Mouse (Mus musculus): ENCODE measurements around the gene Cd63.

Gene Cd63

GRCm38 (mm10) chr10:128900698-128901097, at the start of gene Cd63:
TSS of gene Cd63 (plus strand) at chr10:128900989.
- in situ Hi-C loops (cut with MseI, MboI), result no loop called here

- in situ Hi-C loops (cut with MseI, MboI), result no loop called here
Observed at GRCm38 (mm10) chr10:128861176-128861575, 39.6 kb upstream of the Cd63 start.

- in situ Hi-C loops (cut with MseI, MboI), result no loop called here
Observed at GRCm38 (mm10) chr10:128866042-128866441, 34.7 kb upstream of the Cd63 start.

GRCm38 (mm10) chr10:128866518-128866917, 34.3 kb upstream of the Cd63 start:
- in situ Hi-C loops (cut with MseI, MboI), result no loop called here

DNA sequence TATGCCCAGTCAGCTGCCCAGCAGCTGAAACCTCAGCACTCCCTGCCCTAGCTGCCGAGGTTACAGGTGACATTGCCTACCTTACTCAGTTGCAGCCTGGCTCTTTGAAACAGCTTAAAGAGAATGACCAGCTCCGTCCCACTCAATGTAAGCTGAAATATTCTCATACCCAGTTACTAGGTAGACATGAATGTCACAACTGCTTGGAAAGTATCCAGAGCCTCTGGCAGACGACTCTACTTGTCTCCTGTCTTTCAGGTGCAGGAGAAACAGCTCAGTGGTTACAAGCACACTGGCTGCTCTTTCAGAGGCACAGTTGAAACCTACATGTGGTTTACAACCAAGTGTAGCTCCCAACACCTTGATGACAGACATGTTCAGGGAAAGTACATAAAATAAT, 30.4 kb upstream of the Cd63 start:
- in situ Hi-C loops (cut with MseI, MboI), result no loop called here

- in situ Hi-C loops (cut with MseI, MboI), result no loop called here
Observed at GRCm38 (mm10) chr10:128878291-128878690, 22.5 kb upstream of the Cd63 start.

DNA sequence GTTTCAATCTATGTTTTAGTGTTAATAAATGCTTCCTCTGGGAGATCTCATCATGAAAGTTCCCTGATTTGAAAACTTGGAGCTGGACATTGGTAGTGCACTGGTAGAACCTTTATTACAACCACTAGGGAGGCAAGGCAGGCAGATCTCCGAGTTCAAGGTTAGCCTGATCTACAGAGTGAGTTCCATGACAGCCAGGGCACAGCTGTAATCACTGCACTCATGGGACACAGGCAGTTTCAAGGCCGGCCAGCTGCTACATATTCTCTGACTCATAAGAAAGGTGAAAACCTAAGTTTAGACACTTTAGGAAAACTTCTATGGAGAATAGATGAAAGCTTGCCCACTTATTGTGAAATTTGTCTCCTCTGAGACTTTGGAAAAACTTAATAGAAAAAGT, 22.0 kb upstream of the Cd63 start:
- in situ Hi-C loops (cut with MseI, MboI), result no loop called here

DNA sequence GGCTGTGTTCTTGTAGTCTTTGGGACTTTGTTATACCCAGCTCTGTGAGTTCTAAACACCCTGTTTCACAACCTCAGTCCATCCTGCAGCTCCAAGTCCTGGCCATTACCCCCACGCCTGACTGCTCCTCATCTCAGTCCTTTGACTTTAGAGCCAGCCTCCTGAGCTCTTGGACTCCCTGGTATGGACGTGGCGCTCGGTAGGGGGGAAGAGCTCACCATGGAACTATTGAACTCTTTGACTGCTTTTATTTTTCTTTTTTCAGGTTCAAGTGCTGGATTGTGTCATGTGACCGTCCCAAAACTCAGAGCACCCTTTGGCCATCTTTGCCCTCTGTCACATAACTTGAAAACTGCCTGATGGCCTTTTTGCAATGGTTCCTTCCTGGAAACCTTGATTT, 18.7 kb upstream of the Cd63 start:
- in situ Hi-C loops (cut with MseI, MboI), result no loop called here

GRCm38 (mm10) chr10:128888941-128889827, 11.6 kb upstream of the Cd63 start:
- in situ Hi-C loops (cut with MseI, MboI), result no loop called here

DNA sequence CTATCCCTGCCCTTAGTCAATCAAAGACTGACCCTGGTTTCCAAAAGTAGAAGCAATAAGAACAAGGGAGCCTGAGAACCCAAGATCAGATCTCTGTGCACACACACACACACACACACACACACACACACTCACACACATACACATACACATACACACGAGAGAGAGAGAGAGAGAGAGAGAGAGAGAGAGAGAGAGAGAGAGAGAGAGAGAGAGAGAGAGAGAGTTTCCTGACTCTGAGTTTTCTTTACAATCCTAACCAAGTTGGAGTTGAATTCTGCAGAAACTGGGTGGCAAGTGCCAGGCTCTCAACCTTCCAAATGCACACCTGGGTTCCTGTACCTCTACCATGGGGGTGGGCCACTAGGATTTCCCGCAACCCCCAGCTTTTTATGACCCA, 10.9 kb upstream of the Cd63 start:
- in situ Hi-C loops (cut with MseI, MboI), result no loop called here

GRCm38 (mm10) chr10:128890383-128891295, 10.2 kb upstream of the Cd63 start:
- in situ Hi-C loops (cut with MseI, MboI), result no loop called here

GRCm38 (mm10) chr10:128891296-128892094, 9.3 kb upstream of the Cd63 start, which contains the start of gene Gdf11:
TSS of gene Gdf11 (minus strand) at chr10:128891718.
- in situ Hi-C loops (cut with MseI, MboI), result no loop called here

GRCm38 (mm10) chr10:128892246-128892645, 8.5 kb upstream of the Cd63 start:
- in situ Hi-C loops (cut with MseI, MboI), result no loop called here

DNA sequence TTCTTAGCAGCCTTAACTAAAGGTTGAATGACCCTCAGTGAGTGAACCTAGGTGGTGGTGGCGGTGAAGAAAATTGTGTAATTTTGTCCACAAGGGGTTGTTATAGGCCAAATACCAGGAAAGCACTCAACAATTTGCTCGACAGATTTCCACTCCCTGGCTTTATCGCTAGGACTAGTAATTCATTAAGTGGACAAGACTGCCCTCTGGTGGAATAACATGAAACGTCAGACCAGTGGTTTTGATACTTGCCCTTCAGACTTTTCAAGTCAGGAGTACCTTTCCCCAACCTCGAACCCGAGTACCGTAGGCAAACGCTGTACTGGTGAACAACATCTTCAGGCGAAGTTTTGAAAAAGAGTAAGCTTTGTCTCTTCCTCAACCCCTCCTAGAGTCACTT, 5.4 kb upstream of the Cd63 start:
- in situ Hi-C loops (cut with MseI, MboI), result no loop called here

- in situ Hi-C loops (cut with MseI, MboI), result no loop called here
Observed at GRCm38 (mm10) chr10:128895952-128896693, 4.7 kb upstream of the Cd63 start.

- in situ Hi-C loops (cut with MseI, MboI), result no loop called here
Observed at GRCm38 (mm10) chr10:128896807-128897206, 4.0 kb upstream of the Cd63 start.

DNA sequence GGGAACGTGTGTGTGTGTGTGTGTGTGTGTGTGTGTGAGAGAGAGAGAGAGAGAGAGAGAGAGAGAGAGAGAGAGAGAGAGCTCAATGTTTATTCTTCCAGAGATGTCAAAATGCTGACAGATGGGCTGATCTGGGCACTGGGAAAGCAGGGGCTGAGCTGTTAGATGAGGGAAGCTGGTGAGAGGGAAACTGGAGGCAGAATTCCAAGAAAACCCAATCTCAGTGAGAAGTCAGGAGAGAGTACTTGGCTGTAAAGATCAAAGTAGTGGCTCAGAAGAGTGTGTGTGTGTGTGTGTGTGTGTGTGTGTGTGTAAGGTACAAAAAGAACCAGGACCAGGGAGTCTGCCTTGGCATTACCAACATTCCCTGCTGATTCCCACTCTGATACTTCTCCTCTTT, 3.3 kb upstream of the Cd63 start:
- in situ Hi-C loops (cut with MseI, MboI), result no loop called here

GRCm38 (mm10) chr10:128899759-128900490, 864 bp upstream of the Cd63 start:
- in situ Hi-C loops (cut with MseI, MboI), result no loop called here

DNA sequence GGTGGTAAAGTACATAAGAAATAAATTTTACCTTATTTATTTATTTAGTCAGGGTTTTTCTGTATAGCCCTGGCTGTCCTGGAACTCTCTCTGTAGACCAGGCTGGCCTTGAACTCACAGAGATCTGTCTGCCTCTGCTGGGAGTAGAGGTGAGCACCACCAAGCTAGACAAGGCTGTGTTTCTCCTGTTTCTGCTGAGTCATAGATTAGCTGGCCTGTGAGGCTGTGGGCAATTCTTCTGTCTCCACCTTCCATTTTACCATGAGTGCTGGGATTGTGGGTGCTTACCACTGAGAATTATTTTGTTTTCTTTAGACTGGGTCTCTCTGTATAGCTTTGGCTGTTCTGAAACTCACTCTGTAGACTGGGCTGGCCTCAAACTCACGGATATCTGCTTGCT, 620 bp downstream of the Cd63 start:
- in situ Hi-C loops (cut with MseI, MboI), result no loop called here

GRCm38 (mm10) chr10:128902409-128902988, 1.7 kb downstream of the Cd63 start:
- in situ Hi-C loops (cut with MseI, MboI), result no loop called here
